Mouse (Mus musculus) spleen, adult 18-20 months (tissue): ENCODE results near the gene Ephb2.

Source experiments
- DNase-seq, 2 experiments: peaks; one replicate each; pipeline ENCODE4 v3.0.0; 2022; ENCODE audit warnings: mixed read lengths in 2 of 2

Gene Ephb2

GRCm38 (mm10) chr4:136757096-136757495 is 78.7 kb downstream of the Ephb2 start:
- no peak for DNase-seq

DNA sequence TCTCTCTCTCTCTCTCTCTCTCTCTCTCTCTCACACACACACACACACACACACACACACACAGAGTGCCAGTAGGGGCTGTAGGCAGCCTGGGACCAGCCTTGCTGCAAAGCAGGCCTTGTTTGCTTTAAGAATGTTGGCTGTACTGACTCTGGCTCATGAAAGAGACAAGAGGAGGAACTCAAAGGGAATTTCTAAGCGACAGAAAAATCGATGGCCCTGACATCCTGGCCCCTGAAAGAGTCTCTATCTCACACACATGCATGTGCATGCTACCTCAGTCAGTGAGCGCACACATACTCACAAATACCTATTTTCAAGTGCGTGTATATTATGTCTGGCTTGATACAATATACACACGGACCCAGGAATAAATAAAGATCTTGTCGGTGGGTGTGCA is 79.3 kb downstream of the Ephb2 start:
- DNase-seq = no peak

DNA sequence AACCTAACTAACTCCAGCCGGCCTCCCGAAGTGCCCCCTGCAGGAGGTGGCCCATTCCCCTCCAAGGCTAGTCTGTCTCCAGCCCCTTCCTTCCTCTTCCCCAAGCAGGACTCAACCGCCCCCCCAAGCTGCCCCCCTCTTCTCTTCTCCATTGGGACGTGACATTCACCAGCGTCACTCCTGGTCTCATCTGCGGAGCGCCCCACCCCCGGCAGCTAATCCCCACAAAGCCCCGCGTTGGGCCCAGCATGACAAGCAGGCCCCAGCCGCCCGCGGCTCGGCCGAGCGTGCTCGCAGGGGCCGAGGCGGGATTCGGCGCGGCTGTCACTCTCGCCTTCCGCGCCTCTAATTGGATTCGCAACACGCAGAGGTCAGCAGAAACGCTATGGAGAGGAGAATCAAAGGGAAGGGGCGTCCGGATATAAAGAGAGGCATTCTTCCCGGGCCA is 80.4 kb downstream of the Ephb2 start:
- no peak for DNase-seq

GRCm38 (mm10) chr4:136754256-136754655 is 81.5 kb downstream of the Ephb2 start:
- DNase-seq = no peak

- DNase-seq = no peak
Measured at GRCm38 (mm10) chr4:136751355-136752020, 84.3 kb downstream of the Ephb2 start.

DNA sequence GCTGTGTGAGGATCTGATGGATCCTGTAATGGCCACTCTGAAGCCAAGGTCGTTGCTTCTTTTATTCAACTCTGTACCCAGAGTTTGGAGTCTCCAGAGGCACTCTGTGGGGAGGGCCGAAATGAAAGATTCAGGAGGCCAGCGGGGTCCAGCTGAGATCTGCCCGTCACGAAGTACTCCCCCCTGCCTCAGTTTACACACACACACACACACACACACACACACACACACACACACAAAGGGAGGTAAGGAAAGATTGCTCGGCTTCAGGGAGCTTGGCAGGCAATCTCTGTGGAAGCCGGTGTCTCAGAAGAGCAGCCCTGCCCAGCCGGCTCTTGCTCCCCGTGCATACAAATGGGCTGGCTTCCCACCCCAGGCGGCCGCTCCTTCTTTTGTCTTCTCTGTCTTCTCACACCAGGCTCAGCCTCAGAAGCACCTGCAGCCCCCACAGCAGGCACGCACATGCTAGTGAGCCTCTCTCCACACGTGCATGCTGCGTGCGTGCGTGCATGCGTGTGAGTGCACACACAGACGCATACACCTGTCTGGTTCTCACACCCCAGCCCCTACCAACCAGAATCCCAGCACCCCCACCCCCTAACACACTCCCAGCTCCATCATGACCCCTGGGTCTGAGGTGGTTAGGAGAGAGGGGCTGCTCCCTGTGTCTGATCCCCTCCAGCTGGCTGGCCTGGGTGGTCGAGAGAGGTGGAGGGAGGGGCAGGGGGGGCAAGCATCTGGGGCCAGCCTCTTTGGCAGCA is 85.0 kb downstream of the Ephb2 start:
- DNase-seq = no peak

- DNase-seq = no peak
Measured at GRCm38 (mm10) chr4:136749851-136750577, 85.8 kb downstream of the Ephb2 start.

DNA sequence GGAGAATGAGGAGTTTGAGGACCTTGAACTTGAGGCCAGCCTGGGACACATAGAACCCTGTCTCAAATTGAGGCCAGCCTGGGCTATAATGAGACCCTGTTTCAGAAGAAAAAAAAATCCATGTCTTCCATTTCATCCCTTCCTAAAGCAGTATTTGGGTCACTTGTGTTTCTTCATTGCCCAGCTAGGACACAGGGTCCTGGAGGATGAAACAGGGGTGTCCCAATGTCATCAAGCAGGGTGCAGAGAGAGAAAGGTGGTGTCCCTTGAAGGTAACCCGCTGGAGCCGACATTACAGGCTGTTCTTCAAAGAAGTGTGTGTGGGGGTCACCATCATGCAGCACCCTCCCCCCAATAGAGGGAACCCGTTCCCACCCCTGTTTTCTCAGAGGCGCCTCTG is 86.4 kb downstream of the Ephb2 start:
- no peak for DNase-seq

GRCm38 (mm10) chr4:136748842-136749392 is 86.9 kb downstream of the Ephb2 start:
- DNase-seq = no peak

DNA sequence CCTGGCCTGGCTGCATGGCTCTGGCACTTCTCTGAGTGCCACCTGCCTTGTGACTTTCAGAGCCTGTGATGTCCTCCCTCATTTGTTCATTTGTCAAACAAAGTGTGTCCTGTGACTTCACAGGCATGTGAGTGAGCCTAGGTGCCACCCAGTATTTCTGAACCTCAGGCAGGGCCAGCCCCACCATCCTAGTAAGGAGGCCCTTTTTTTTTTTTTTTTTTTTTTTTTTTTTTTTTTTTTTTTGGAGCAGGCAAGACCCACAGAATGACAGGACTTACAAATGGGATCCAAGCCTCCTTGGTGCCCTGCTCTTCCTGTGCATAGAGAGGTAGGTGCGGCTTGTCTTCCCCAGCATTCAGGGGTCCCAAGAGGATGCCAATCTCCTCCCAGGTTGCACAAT is 89.3 kb downstream of the Ephb2 start:
- DNase-seq = no peak

DNA sequence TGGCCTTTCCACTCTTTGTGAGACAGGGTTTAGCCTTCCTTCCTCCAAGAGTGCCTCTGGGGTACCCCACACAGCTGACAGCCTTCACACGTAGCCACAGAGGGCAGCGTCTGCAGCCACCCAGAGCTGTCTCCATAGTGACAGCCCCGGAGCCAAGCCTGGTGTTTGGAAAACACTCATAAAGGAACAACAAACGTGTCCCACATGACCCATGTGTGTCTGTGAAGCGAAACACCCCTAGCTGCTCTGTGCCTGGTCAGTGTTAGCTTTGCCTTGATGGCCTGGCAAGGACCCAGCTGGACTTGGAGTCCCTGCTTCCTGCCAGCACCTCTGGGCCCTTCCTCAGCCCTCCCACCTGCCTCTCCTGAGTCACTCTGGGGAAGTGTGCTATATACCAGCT is 93.1 kb downstream of the Ephb2 start:
- DNase-seq = no peak

- no peak for DNase-seq
Measured at GRCm38 (mm10) chr4:136741840-136742239, 93.9 kb downstream of the Ephb2 start.

DNA sequence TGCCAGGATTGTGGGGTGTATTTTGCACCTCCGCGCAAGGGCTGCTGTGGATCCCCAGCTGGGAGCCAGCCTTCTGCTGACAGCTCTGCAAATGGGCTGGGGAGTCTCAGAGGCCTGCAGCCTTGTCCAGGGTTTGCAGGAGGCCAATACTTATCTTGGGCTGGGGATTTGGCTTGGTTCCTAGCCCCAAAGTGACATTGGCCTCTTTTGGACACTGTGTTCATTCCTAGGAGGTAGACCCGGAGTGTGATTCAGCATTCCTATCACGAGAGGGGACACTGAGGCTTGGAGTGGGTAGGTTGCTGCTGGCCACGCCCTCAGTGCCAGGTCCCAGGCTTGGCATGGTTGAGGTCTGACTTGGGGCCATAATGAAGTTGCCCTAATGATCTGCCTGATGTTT is 94.8 kb downstream of the Ephb2 start:
- DNase-seq = no peak

- DNase-seq = no peak
Measured at GRCm38 (mm10) chr4:136739189-136739588, 96.6 kb downstream of the Ephb2 start.

DNA sequence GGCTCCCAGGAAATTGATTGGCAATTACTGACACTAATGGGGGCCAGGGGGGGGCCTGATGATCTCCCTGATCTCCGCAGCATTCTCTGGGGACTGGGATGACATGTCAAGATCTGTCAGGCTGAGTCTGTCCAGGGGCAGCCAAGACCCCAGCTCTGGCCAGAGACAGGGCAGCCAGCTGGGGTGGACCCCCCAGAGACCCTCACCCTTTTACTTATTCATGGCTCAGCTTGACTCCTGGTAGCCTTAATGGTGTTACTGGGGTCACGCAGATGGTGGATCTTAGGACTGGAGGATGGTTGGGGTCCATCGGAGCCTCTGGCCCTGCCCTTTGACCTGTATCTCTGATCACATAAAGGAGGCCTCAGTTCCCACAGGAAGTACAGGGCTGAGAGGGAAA is 97.5 kb downstream of the Ephb2 start:
- DNase-seq = no peak

- no peak for DNase-seq
Measured at GRCm38 (mm10) chr4:136735856-136736255, 99.9 kb downstream of the Ephb2 start.

DNA sequence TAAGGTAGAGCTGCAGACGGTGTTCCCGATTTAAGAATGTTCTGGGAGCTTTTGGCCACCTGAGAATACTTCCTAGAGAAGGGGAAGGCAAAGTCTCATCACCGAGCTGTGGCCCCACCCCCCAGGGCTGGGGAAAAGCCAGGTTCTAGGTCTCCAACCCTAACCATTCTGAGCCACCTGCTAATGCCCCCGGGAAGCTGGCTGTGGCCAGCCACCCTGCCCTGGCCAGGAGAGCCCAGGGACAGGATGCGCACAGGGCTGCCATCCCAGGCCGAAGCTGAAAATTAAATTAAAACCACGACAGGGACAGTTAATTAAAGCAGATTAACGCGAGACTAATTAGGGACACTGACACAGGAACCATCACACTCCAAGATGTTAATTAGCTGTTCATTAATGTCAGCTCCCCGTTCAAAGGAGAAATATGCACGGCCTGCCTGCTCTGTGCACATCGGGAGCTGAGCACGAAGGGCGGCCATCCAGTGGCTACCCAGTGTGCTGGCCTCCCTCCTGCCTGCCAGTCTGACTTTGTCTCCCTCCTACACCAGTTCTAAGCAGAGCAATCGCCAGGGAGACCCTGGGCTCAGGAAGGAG is 101.5 kb downstream of the Ephb2 start:
- no peak for DNase-seq

DNA sequence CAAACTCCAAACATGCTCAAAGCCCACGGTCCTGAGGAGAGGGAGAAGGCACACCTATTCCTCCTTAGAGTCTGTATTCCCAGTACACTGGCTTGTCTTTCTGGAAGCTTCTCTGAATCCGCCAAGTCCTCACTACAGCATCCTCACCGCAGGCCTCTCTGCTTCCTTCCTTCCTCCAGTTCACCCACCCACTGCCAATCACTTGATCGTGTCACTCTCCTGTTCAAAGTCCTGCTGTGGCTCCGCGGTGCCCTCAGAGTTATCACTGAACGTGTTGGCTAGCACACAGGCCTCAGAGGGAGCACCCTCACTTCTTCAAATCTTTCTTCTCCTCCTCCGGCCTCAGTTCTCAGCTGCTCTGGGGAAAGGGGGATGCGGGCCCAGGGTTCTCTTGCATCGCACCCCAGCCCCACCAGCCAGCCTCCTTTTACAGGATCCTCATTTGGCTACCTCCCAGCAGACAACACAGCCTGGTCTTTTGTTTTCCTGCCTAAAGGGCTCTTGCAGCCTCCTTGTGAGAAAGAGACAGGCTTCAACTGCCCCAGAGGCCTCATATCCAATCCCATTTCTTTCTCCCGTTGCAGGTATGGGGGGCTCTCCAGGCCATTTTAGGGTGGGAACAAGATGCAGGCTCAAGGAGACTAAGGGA is 102.4 kb downstream of the Ephb2 start:
- no peak for DNase-seq

DNA sequence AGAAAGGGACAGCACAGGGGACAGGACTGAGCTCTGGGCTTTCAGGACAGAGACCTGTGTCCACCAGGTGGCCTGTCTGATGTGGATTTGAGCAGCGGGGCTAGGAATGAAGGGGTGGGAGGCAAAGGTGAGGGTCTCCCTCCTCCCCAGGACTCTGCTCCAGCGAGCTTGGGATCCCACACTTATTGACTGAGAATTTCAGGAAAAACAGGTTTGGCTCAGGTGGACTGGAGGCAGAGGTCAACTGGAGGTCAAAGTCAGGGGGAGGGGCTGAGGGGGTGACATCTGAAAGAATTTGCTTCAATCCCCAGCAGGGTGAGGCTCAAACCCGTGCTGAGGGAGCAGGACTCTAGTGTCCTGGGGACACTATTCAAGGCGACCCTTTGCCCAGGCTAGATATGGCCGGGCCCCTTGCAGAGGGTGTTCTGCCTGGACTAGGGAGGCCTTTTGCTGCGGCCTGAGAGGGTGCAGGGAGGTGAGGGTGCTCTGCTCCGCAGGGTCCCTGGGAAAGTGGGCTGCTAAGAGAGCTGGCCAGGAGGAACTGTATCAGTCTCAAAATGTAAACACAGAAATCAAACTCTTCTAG is 103.2 kb downstream of the Ephb2 start:
- no peak for DNase-seq

GRCm38 (mm10) chr4:136731761-136732160 is 104.0 kb downstream of the Ephb2 start:
- no peak for DNase-seq

- DNase-seq = no peak
Measured at GRCm38 (mm10) chr4:136731008-136731609, 104.7 kb downstream of the Ephb2 start.

DNA sequence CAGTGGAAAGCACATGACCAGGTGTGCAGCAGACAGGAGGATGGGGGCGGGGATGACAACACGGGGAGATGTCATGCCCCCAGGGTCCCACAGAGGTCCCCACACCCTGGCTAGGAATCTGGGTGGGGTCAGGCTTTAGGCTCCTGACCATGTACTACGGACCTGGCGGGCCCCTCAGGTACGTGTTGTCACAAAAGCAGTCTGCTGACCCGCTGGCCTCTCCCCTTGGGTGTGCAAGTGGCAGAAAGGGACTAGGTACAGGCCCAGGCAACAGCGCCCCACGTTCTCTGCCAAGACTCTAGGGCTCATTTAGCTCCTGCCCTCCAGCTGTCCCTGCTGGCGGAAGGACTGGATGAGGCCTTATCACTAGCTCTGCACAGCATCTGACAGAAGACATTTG is 105.3 kb downstream of the Ephb2 start:
- no peak for DNase-seq
